Mouse (Mus musculus): ENCODE results near the gene Zfand3. TPM values are rescaled to one million over a fixed set of nuclear protein-coding genes. Genes with fewer than 3 reads are reported as not detected.

Zfand3 gene
- total RNA-seq (2021) = 100 to 1,000 TPM; 108 to 109 TPM
- long read RNA-seq, experiment 1, transcript Zfand3-202 (6 exons, 3,039 nt) = major isoform, 19 of 31 reads
- long read RNA-seq, experiment 1, partial matches to known transcripts = 10 of 31 reads
- long read RNA-seq, experiment 1, other reads (novel, unspliced or antisense) = 1 of 31 reads
- long read RNA-seq, experiment 2, transcript Zfand3-202 (6 exons, 3,039 nt) = major isoform, 8 of 19 reads
- long read RNA-seq, experiment 2, partial matches to known transcripts = 4 of 19 reads
- long read RNA-seq, experiment 2, other reads (novel, unspliced or antisense) = 6 of 19 reads

- peak; percentile 90 to 93 for DNase-seq (ENCODE audit: low spot score in 2 of 2)
Measured at GRCm38 (mm10) chr17:30004203-30005102, at the start of gene Zfand3. Gene Zfand3 (plus strand): TSS chr17:30004733.

GRCm38 (mm10) chr17:29955880-29956279 lies 48.7 kb upstream of the Zfand3 start:
- no peak for DNase-seq (ENCODE audit: low spot score in 2 of 2)

- no peak for DNase-seq (ENCODE audit: low spot score in 2 of 2)
Measured at GRCm38 (mm10) chr17:29963730-29964259, 40.7 kb upstream of the Zfand3 start.

GRCm38 (mm10) chr17:29965506-29965905 lies 39.0 kb upstream of the Zfand3 start:
- DNase-seq (ENCODE audit: low spot score in 2 of 2) = no peak

GRCm38 (mm10) chr17:29970037-29970555 lies 34.4 kb upstream of the Zfand3 start, which contains the start of gene Mdga1:
Gene Mdga1 (minus strand): TSS chr17:29970087.
- DNase-seq (ENCODE audit: low spot score in 2 of 2) = no peak

- no peak for DNase-seq (ENCODE audit: low spot score in 2 of 2)
Measured at GRCm38 (mm10) chr17:29971761-29972432, 32.6 kb upstream of the Zfand3 start.

GRCm38 (mm10) chr17:29973226-29973625 lies 31.3 kb upstream of the Zfand3 start:
- no peak for DNase-seq (ENCODE audit: low spot score in 2 of 2)

- DNase-seq (ENCODE audit: low spot score in 2 of 2) = peak; percentile 93
Measured at GRCm38 (mm10) chr17:29975731-29976130, 28.8 kb upstream of the Zfand3 start.

GRCm38 (mm10) chr17:29979020-29979419 lies 25.5 kb upstream of the Zfand3 start:
- no peak for DNase-seq (ENCODE audit: low spot score in 2 of 2)

GRCm38 (mm10) chr17:29979841-29980240 lies 24.7 kb upstream of the Zfand3 start:
- no peak for DNase-seq (ENCODE audit: low spot score in 2 of 2)

- no peak for DNase-seq (ENCODE audit: low spot score in 2 of 2)
Measured at GRCm38 (mm10) chr17:29981568-29981967, 23.0 kb upstream of the Zfand3 start.

GRCm38 (mm10) chr17:29983190-29983589 lies 21.3 kb upstream of the Zfand3 start:
- DNase-seq (ENCODE audit: low spot score in 2 of 2) = no peak

GRCm38 (mm10) chr17:29984931-29985330 lies 19.6 kb upstream of the Zfand3 start:
- peak in 1 of 2 experiments; percentile 21 for DNase-seq (ENCODE audit: low spot score in 2 of 2)

- no peak for DNase-seq (ENCODE audit: low spot score in 2 of 2)
Measured at GRCm38 (mm10) chr17:29985534-29985933, 19.0 kb upstream of the Zfand3 start.

- DNase-seq (ENCODE audit: low spot score in 2 of 2) = no peak
Measured at GRCm38 (mm10) chr17:29988141-29988540, 16.4 kb upstream of the Zfand3 start.

- DNase-seq (ENCODE audit: low spot score in 2 of 2) = no peak
Measured at GRCm38 (mm10) chr17:29989653-29990052, 14.9 kb upstream of the Zfand3 start.

GRCm38 (mm10) chr17:29990136-29990535 lies 14.4 kb upstream of the Zfand3 start:
- no peak for DNase-seq (ENCODE audit: low spot score in 2 of 2)

GRCm38 (mm10) chr17:29990845-29991244 lies 13.7 kb upstream of the Zfand3 start:
- DNase-seq (ENCODE audit: low spot score in 2 of 2) = no peak

- DNase-seq (ENCODE audit: low spot score in 2 of 2) = peak; percentile 50 to 65
Measured at GRCm38 (mm10) chr17:29993488-29993887, 11.0 kb upstream of the Zfand3 start.

GRCm38 (mm10) chr17:29994011-29994410 lies 10.5 kb upstream of the Zfand3 start:
- DNase-seq (ENCODE audit: low spot score in 2 of 2) = no peak

GRCm38 (mm10) chr17:29994459-29994858 lies 10.1 kb upstream of the Zfand3 start:
- no peak for DNase-seq (ENCODE audit: low spot score in 2 of 2)

Measured in left cerebral cortex, adult 18-20 months (tissue).